Mouse (Mus musculus): ENCODE results near the gene Rev1. TPM values are rescaled to one million over a fixed set of nuclear protein-coding genes. Genes with fewer than 3 reads are reported as not detected.

Rev1 gene
- polyA plus RNA-seq (2014; fragmentation: Nextera tagmentation; extraction: Ambion mirVana) = 34.7 and 35.8 TPM in 2 replicates

- peaks cover 18% of the 10 kb centered on the region for H3K4me1 ChIP-seq (ENCODE audit: control insufficient read depth, insufficient read depth, low read length)
Measured at GRCm38 (mm10) chr1:38129501-38130267, at the start of gene Rev1. TSS of gene Rev1 (minus strand) at chr1:38129801.

GRCm38 (mm10) chr1:38178929-38179328 is 49.3 kb upstream of the Rev1 start:
- no peak overlapping the region for H3K27ac ChIP-seq (replicated peaks; ENCODE audit: low read depth, low read length)
- H3K9me3 ChIP-seq (ENCODE audit: control insufficient read depth, low read length) = no peaks in the 10 kb centered on the region
- H3K4me3 ChIP-seq (replicated peaks; ENCODE audit: low read depth, low read length) = no peak overlapping the region
- WGBS = 96% methylated on average over 8 of the region's 8 CpGs
- H3K4me1 ChIP-seq (ENCODE audit: control insufficient read depth, insufficient read depth, low read length) = no peaks in the 10 kb centered on the region
- ATAC-seq (ENCODE audit: low FRiP score, low TSS enrichment) = no peak
- no peak overlapping the region for H3K4me2 ChIP-seq (ENCODE audit: low read length)
- H3K36me3 ChIP-seq (ENCODE audit: control insufficient read depth, insufficient read depth, low read length) = peaks cover 47% of the 10 kb centered on the region
- H3K9ac ChIP-seq (replicated peaks; ENCODE audit: low read length) = no peak overlapping the region
- DNase-seq = no peak
- no peaks in the 10 kb centered on the region for H3K27me3 ChIP-seq (ENCODE audit: control insufficient read depth, insufficient read depth, low read length)

More at GRCm38 (mm10) chr1:38129501-38130267, at the start of gene Rev1:
- H3K27ac ChIP-seq (replicated peaks; ENCODE audit: low read depth, low read length) = peak within 1 kb of the TSS; percentile 96
- H3K4me3 ChIP-seq (replicated peaks; ENCODE audit: low read depth, low read length) = peak within 1 kb of the TSS; percentile 82
- peak; percentile 95 for ATAC-seq (ENCODE audit: low FRiP score, low TSS enrichment)
- no peaks in the 10 kb centered on the region for H3K36me3 ChIP-seq (ENCODE audit: control insufficient read depth, insufficient read depth, low read length)
- peak within 1 kb of the TSS; percentile 90 for H3K4me2 ChIP-seq (ENCODE audit: low read length)
- H3K27me3 ChIP-seq (ENCODE audit: control insufficient read depth, insufficient read depth, low read length) = no peaks in the 10 kb centered on the region
- 0% methylated on average over 84 of the region's 122 CpGs for WGBS
- peak within 1 kb of the TSS; percentile 81 for H3K9ac ChIP-seq (replicated peaks; ENCODE audit: low read length)
- DNase-seq = peak; percentile 97
- H3K9me3 ChIP-seq (ENCODE audit: control insufficient read depth, low read length) = no peaks in the 10 kb centered on the region

GRCm38 (mm10) chr1:38176077-38176476 is 46.5 kb upstream of the Rev1 start:
- whole genome bisulfite sequencing = 94% methylated on average over 7 of the region's 7 CpGs
- H3K36me3 ChIP-seq (ENCODE audit: control insufficient read depth, insufficient read depth, low read length) = peaks cover 39% of the 10 kb centered on the region
- no peak overlapping the region for H3K4me2 ChIP-seq (ENCODE audit: low read length)
- ATAC-seq (ENCODE audit: low FRiP score, low TSS enrichment) (no peak), DNase-seq (no peak)
- no peak overlapping the region for H3K27ac ChIP-seq (replicated peaks; ENCODE audit: low read depth, low read length)
- H3K9ac ChIP-seq (replicated peaks; ENCODE audit: low read length) = no peak overlapping the region
- no peaks in the 10 kb centered on the region for H3K9me3 ChIP-seq (ENCODE audit: control insufficient read depth, low read length)
- H3K4me1 ChIP-seq (ENCODE audit: control insufficient read depth, insufficient read depth, low read length) = no peaks in the 10 kb centered on the region
- no peaks in the 10 kb centered on the region for H3K27me3 ChIP-seq (ENCODE audit: control insufficient read depth, insufficient read depth, low read length)
- no peak overlapping the region for H3K4me3 ChIP-seq (replicated peaks; ENCODE audit: low read depth, low read length)

GRCm38 (mm10) chr1:38171874-38172273 is 42.3 kb upstream of the Rev1 start:
- ATAC-seq (ENCODE audit: low FRiP score, low TSS enrichment) = no peak
- H3K4me2 ChIP-seq (ENCODE audit: low read length) = no peak overlapping the region
- no peak for DNase-seq
- no peaks in the 10 kb centered on the region for H3K27me3 ChIP-seq (ENCODE audit: control insufficient read depth, insufficient read depth, low read length)
- H3K9ac ChIP-seq (replicated peaks; ENCODE audit: low read length) = no peak overlapping the region
- WGBS = 91% methylated on average over 4 of the region's 4 CpGs
- peaks cover 2% of the 10 kb centered on the region; the same call in 1 of the 2 replicates for H3K36me3 ChIP-seq (ENCODE audit: control insufficient read depth, insufficient read depth, low read length)
- no peaks in the 10 kb centered on the region for H3K4me1 ChIP-seq (ENCODE audit: control insufficient read depth, insufficient read depth, low read length)
- no peaks in the 10 kb centered on the region for H3K9me3 ChIP-seq (ENCODE audit: control insufficient read depth, low read length)
- no peak overlapping the region for H3K4me3 ChIP-seq (replicated peaks; ENCODE audit: low read depth, low read length)
- H3K27ac ChIP-seq (replicated peaks; ENCODE audit: low read depth, low read length) = no peak overlapping the region

- DNase-seq (no peak), ATAC-seq (ENCODE audit: low FRiP score, low TSS enrichment) (no peak)
- Histone ChIP-seq H3K4me1 (ENCODE audit: control insufficient read depth, insufficient read depth, low read length) (no peaks in the 10 kb centered on the region), H3K4me3 (replicated peaks; ENCODE audit: low read depth, low read length) (no peak overlapping the region), H3K9me3 (ENCODE audit: control insufficient read depth, low read length) (no peaks in the 10 kb centered on the region), H3K9ac (replicated peaks; ENCODE audit: low read length) (no peak overlapping the region), H3K27me3 (ENCODE audit: control insufficient read depth, insufficient read depth, low read length) (no peaks in the 10 kb centered on the region), H3K36me3 (ENCODE audit: control insufficient read depth, insufficient read depth, low read length) (no peaks in the 10 kb centered on the region), H3K4me2 (ENCODE audit: low read length) (no peak overlapping the region), H3K27ac (replicated peaks; ENCODE audit: low read depth, low read length) (no peak overlapping the region)
- 65% methylated on average over 2 of the region's 2 CpGs for WGBS
Measured at GRCm38 (mm10) chr1:38165696-38166095, 36.1 kb upstream of the Rev1 start.

- no peak overlapping the region for H3K4me2 ChIP-seq (ENCODE audit: low read length)
- no peak overlapping the region for H3K4me3 ChIP-seq (replicated peaks; ENCODE audit: low read depth, low read length)
- H3K27ac ChIP-seq (replicated peaks; ENCODE audit: low read depth, low read length) = no peak overlapping the region
- no peak overlapping the region for H3K9ac ChIP-seq (replicated peaks; ENCODE audit: low read length)
- no peaks in the 10 kb centered on the region for H3K27me3 ChIP-seq (ENCODE audit: control insufficient read depth, insufficient read depth, low read length)
- WGBS = 89% methylated on average over 5 of the region's 5 CpGs
- ATAC-seq (ENCODE audit: low FRiP score, low TSS enrichment) (no peak), DNase-seq (no peak)
- no peaks in the 10 kb centered on the region for H3K9me3 ChIP-seq (ENCODE audit: control insufficient read depth, low read length)
- no peaks in the 10 kb centered on the region for H3K4me1 ChIP-seq (ENCODE audit: control insufficient read depth, insufficient read depth, low read length)
- no peaks in the 10 kb centered on the region for H3K36me3 ChIP-seq (ENCODE audit: control insufficient read depth, insufficient read depth, low read length)
Measured at GRCm38 (mm10) chr1:38150086-38150485, 20.5 kb upstream of the Rev1 start.

GRCm38 (mm10) chr1:38146008-38146407 is 16.4 kb upstream of the Rev1 start:
- Histone ChIP-seq H3K4me1 (ENCODE audit: control insufficient read depth, insufficient read depth, low read length) (no peaks in the 10 kb centered on the region), H3K4me2 (ENCODE audit: low read length) (no peak overlapping the region), H3K27me3 (ENCODE audit: control insufficient read depth, insufficient read depth, low read length) (no peaks in the 10 kb centered on the region), H3K4me3 (replicated peaks; ENCODE audit: low read depth, low read length) (no peak overlapping the region), H3K27ac (replicated peaks; ENCODE audit: low read depth, low read length) (no peak overlapping the region), H3K9ac (replicated peaks; ENCODE audit: low read length) (no peak overlapping the region), H3K9me3 (ENCODE audit: control insufficient read depth, low read length) (no peaks in the 10 kb centered on the region), H3K36me3 (ENCODE audit: control insufficient read depth, insufficient read depth, low read length) (no peaks in the 10 kb centered on the region)
- ATAC-seq (ENCODE audit: low FRiP score, low TSS enrichment) (no peak), DNase-seq (no peak)
- 94% methylated on average over 4 of the region's 4 CpGs for WGBS

GRCm38 (mm10) chr1:38141371-38141770 is 11.8 kb upstream of the Rev1 start:
- H3K4me1 ChIP-seq (ENCODE audit: control insufficient read depth, insufficient read depth, low read length) = no peaks in the 10 kb centered on the region
- no peaks in the 10 kb centered on the region for H3K27me3 ChIP-seq (ENCODE audit: control insufficient read depth, insufficient read depth, low read length)
- no peak overlapping the region for H3K9ac ChIP-seq (replicated peaks; ENCODE audit: low read length)
- H3K36me3 ChIP-seq (ENCODE audit: control insufficient read depth, insufficient read depth, low read length) = no peaks in the 10 kb centered on the region
- 90% methylated on average over 1 of the region's 1 CpGs for WGBS
- no peak overlapping the region for H3K27ac ChIP-seq (replicated peaks; ENCODE audit: low read depth, low read length)
- no peak for ATAC-seq (ENCODE audit: low FRiP score, low TSS enrichment)
- no peak overlapping the region for H3K4me2 ChIP-seq (ENCODE audit: low read length)
- H3K4me3 ChIP-seq (replicated peaks; ENCODE audit: low read depth, low read length) = no peak overlapping the region
- H3K9me3 ChIP-seq (ENCODE audit: control insufficient read depth, low read length) = no peaks in the 10 kb centered on the region
- DNase-seq = no peak

GRCm38 (mm10) chr1:38140911-38141310 is 11.3 kb upstream of the Rev1 start:
- Histone ChIP-seq H3K36me3 (ENCODE audit: control insufficient read depth, insufficient read depth, low read length) (no peaks in the 10 kb centered on the region), H3K4me1 (ENCODE audit: control insufficient read depth, insufficient read depth, low read length) (no peaks in the 10 kb centered on the region), H3K4me2 (ENCODE audit: low read length) (no peak overlapping the region), H3K9ac (replicated peaks; ENCODE audit: low read length) (no peak overlapping the region), H3K9me3 (ENCODE audit: control insufficient read depth, low read length) (no peaks in the 10 kb centered on the region), H3K27ac (replicated peaks; ENCODE audit: low read depth, low read length) (no peak overlapping the region), H3K27me3 (ENCODE audit: control insufficient read depth, insufficient read depth, low read length) (no peaks in the 10 kb centered on the region), H3K4me3 (replicated peaks; ENCODE audit: low read depth, low read length) (no peak overlapping the region)
- ATAC-seq (ENCODE audit: low FRiP score, low TSS enrichment) (no peak), DNase-seq (no peak)
- 75% methylated on average over 2 of the region's 2 CpGs for WGBS
